Mouse (Mus musculus) lung, postnatal 0 days (tissue): ENCODE data around the gene Sycp3. TPM values are rescaled to one million over a fixed set of nuclear protein-coding genes. Genes with fewer than 3 reads are reported as not detected.

ENCODE experiments used
- ATAC-seq: fragments of 200-750 bp; cut with Nextera tagmentation; 2 replicates; pipeline ENCODE4 v1.8.0; 2017; ENCODE audit warnings: moderate library complexity
- DNase-seq: peaks from one replicate; pipeline ENCODE4 v3.0.0-alpha.2; 2016; ENCODE audit warnings: low spot score
- H3K27ac ChIP-seq: fragments of 300-500 bp; sonication (generic); 2 replicates; pipeline ENCODE4 v1.5.1; 2014; ENCODE audit warnings: antibody characterized with exemption, mild to moderate bottlenecking, low read length, mixed read lengths
- H3K27me3 ChIP-seq: fragments of 300-500 bp; sonication (generic); replicated peaks from 2 replicates; pipeline ENCODE4 v1.6.1; 2014; ENCODE audit warnings: low read length, mixed read lengths; ENCODE audit not compliant: insufficient read depth
- H3K36me3 ChIP-seq: fragments of 300-500 bp; sonication (generic); 2 replicates; pipeline ENCODE4 v1.6.1; 2014; ENCODE audit warnings: low read length, mixed read lengths; ENCODE audit not compliant: insufficient read depth
- H3K4me1 ChIP-seq: fragments of 300-500 bp; sonication (generic); 2 replicates; pipeline ENCODE4 v1.6.1; 2014; ENCODE audit warnings: antibody characterized with exemption, low read depth, low read length, mixed read lengths; ENCODE audit not compliant: insufficient read depth
- H3K4me2 ChIP-seq: fragments of 300-500 bp; sonication (generic); replicated peaks from 2 replicates; pipeline ENCODE4 v1.6.1; 2014; ENCODE audit warnings: low read depth, mild to moderate bottlenecking, low read length, moderate library complexity, mixed read lengths
- H3K4me3 ChIP-seq: fragments of 300-500 bp; sonication (generic); 2 replicates; pipeline ENCODE4 v1.5.1; 2014; ENCODE audit warnings: low read depth, low read length
- H3K9ac ChIP-seq: fragments of 300-500 bp; sonication (generic); replicated peaks from 2 replicates; pipeline ENCODE4 v1.6.1; 2014; ENCODE audit warnings: low read depth, mild to moderate bottlenecking
- H3K9me3 ChIP-seq: fragments of 300-500 bp; sonication (generic); 2 replicates; pipeline ENCODE4 v1.6.1; 2016; ENCODE audit warnings: low read length, mixed read lengths
- CTCF ChIP-seq: IDR thresholded peaks from 2 replicates; pipeline ENCODE4 v1.5.1; 2016; ENCODE audit warnings: antibody characterized with exemption, mild to moderate bottlenecking
- EP300 ChIP-seq: IDR thresholded peaks from 2 replicates; pipeline ENCODE4 v1.6.1; 2016; ENCODE audit warnings: antibody characterized with exemption, mild to moderate bottlenecking, control low read depth
- whole genome bisulfite sequencing: fragments of 180-500 bp; shearing (Covaris S2); extraction: QIAGEN DNeasy Blood & Tissue Kit; methylation state at CpG from one replicate; pipeline ENCODE4 v1.1.7; 2014; 5-methylcytosine and 5-hydroxymethylcytosine counted together
- polyA plus RNA-seq: library from polyadenylated mRNA; unstranded; fragments of >200 nt; fragmentation: Nextera tagmentation; extraction: Ambion mirVana; gene quantifications from 2 replicates; pipeline ENCODE4 v1.2.1, GENCODE M21; 2015

The Sycp3 gene
- not detected in 2 replicates for polyA plus RNA-seq

DNA sequence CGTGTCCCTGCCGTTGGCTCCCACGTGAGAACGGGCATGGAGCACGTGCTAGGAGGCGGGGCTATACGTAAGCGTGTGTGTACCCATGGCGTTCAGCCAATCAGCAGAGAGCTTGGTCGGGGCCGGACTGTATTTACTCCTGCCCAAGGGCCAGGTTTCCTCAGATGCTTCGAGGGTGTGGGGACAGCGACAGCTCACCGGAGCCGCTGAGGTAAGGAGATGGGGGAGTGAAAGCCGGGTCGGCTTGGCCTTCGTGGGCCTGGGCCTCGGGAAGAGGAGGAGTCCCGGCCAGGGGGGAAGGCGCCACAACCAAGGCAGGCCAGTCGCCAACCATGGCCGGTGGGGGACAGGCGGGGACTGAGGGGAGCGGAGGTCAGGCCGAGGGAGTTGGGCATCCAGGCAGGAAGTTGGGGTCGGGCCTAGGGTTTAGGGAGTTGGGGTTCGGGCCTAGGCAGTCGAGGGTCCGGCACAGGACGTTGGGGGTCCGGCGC lies at the start of gene Sycp3:
Gene Sycp3, plus strand, starts transcription at position 68 of the 491 bp plus-strand sequence.
- no peak within 1 kb of the TSS for H3K27ac ChIP-seq
- no peak within 1 kb of the TSS for H3K9ac ChIP-seq
- no peaks in the 10 kb centered on the region for H3K27me3 ChIP-seq
- no peaks in the 10 kb centered on the region for H3K9me3 ChIP-seq
- no peaks in the 10 kb centered on the region for H3K36me3 ChIP-seq
- DNase-seq: no peak
- peak; percentile 23 for ATAC-seq
- no peaks in the 10 kb centered on the region for H3K4me1 ChIP-seq
- 77% methylated on average over 29 of the region's 33 CpGs for WGBS
- TF ChIP-seq EP300 (no peak), CTCF (no peak)
- no peak within 1 kb of the TSS for H3K4me2 ChIP-seq
- no peak within 1 kb of the TSS for H3K4me3 ChIP-seq

GRCm38 (mm10) chr10:88409751-88410150 lies 49.6 kb upstream of the Sycp3 start:
- H3K4me3 ChIP-seq: no peak overlapping the region
- no peak overlapping the region for H3K4me2 ChIP-seq
- H3K9me3 ChIP-seq: no peaks in the 10 kb centered on the region
- H3K27ac ChIP-seq: no peak overlapping the region
- H3K4me1 ChIP-seq: no peaks in the 10 kb centered on the region
- 71% methylated on average over 2 of the region's 2 CpGs for WGBS
- no peak overlapping the region for H3K9ac ChIP-seq
- TF ChIP-seq CTCF (no peak), EP300 (no peak)
- no peaks in the 10 kb centered on the region for H3K36me3 ChIP-seq
- no peaks in the 10 kb centered on the region for H3K27me3 ChIP-seq
- no peak for ATAC-seq
- DNase-seq: no peak

DNA sequence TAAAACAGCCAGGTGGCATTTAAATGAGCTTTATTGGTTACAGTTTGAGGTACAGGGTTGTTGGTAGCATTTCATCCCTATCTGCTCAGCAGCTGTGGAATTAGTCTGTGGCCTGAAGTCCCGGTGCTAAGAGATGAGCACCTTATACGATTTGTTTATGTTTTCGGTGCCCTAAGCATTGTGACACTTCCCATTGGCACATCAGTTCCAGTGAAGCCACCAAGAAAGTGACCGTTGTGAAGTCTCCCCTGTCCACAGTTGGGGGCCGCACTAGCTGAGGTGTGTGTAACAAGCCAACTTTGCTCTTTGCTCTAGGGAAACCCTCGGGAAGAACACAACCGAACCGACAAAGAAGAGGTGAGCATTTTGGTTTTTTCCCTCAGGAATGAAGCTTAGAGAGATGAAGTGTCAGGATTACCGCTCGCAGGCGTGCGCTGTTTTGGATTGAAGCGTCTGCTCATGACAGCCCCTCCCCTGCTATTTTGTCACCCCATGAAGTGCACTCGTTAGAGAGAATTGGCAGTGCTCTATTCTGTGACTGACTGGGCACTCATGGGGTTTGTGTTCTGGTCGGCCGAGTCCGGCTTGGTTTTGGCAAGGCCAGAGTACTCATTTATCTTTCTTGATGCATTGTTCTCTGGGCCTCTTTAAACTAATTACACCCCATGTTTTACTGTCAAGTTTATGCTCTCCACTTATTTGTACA lies 46.9 kb upstream of the Sycp3 start:
- no peaks in the 10 kb centered on the region for H3K36me3 ChIP-seq
- H3K9me3 ChIP-seq: no peaks in the 10 kb centered on the region
- WGBS: 71% methylated on average over 17 of the region's 17 CpGs
- TF ChIP-seq CTCF (no peak), EP300 (no peak)
- DNase-seq: no peak
- no peak for ATAC-seq
- no peaks in the 10 kb centered on the region for H3K27me3 ChIP-seq
- H3K27ac ChIP-seq: no peak overlapping the region
- H3K9ac ChIP-seq: no peak overlapping the region
- H3K4me3 ChIP-seq: no peak overlapping the region
- H3K4me1 ChIP-seq: no peaks in the 10 kb centered on the region
- H3K4me2 ChIP-seq: no peak overlapping the region

- Histone ChIP-seq H3K36me3 (no peaks in the 10 kb centered on the region), H3K4me2 (no peak overlapping the region), H3K27ac (no peak overlapping the region), H3K27me3 (no peaks in the 10 kb centered on the region), H3K9me3 (no peaks in the 10 kb centered on the region), H3K4me3 (no peak overlapping the region), H3K9ac (no peak overlapping the region), H3K4me1 (no peaks in the 10 kb centered on the region)
- DNase-seq (peak; percentile 12), ATAC-seq (no peak)
- WGBS: 86% methylated on average over 5 of the region's 5 CpGs
- no peak for TF ChIP-seq CTCF
- TF ChIP-seq EP300: no peak
Measured at GRCm38 (mm10) chr10:88417686-88418085, 41.7 kb upstream of the Sycp3 start.

DNA sequence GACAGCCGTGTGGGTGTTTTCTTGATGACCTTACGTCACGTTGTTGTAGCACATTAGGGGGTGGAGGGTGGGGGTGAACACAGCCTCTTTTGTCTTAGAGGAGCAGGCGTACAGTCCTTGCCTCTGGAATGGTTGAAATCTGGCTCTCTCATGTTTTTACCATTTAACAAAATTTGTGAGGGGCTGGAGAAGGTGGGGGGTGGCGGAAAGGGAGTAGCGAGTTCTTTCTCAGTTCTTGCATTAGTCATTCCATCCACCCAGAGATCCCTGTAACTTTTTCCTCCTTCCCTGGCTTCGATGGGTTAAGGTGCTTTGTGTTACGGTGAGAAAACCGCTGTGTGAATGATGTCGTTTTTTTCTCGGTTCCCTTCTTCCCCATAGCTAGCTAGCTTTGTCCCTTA lies 39.2 kb upstream of the Sycp3 start:
- DNase-seq (no peak), ATAC-seq (no peak)
- H3K4me3 ChIP-seq: no peak overlapping the region
- no peak overlapping the region for H3K4me2 ChIP-seq
- no peaks in the 10 kb centered on the region for H3K27me3 ChIP-seq
- no peak overlapping the region for H3K27ac ChIP-seq
- H3K9me3 ChIP-seq: no peaks in the 10 kb centered on the region
- TF ChIP-seq EP300 (no peak), CTCF (no peak)
- H3K9ac ChIP-seq: no peak overlapping the region
- no peaks in the 10 kb centered on the region for H3K36me3 ChIP-seq
- 76% methylated on average over 11 of the region's 11 CpGs for WGBS
- no peaks in the 10 kb centered on the region for H3K4me1 ChIP-seq

DNA sequence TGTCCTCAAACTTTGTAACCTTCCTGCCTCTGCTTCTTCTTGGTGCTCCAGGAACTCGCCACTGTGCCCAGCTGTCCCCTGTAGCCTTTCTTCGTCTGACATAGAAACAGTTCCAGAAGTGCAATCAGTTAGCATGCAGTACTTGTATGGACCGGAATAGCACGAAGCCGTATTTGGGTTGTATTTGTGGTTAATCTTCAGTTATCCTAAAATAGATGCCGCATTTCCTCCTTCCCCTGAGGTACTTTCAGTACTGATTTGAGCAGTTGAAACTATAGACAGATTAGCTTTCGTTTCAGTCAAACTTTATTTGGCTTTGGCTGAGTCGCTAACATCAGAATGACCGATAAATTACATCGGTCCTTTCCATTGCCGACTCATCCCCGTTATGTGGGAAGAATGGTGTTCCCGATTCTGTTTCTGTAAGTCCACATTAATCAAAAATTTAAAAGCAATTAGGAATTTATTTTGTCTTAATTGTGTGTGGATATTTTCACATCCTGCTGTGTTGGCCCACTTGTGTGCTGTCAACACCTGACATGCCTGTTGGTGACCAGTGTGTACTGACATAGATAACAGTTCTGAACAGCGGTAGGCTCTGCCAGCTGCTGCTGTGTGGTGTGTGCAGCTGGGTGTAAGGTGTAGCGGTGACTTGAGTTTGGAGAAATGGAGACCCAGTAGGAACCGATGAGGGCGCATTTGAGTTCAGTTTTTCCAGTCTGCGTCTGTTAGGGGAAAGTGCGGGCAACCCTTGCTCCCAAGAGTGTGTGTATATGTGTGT lies 38.5 kb upstream of the Sycp3 start:
- H3K4me1 ChIP-seq: no peaks in the 10 kb centered on the region
- DNase-seq (no peak), ATAC-seq (no peak)
- no peaks in the 10 kb centered on the region for H3K9me3 ChIP-seq
- TF ChIP-seq CTCF: no peak
- TF ChIP-seq EP300: no peak
- H3K36me3 ChIP-seq: no peaks in the 10 kb centered on the region
- H3K4me2 ChIP-seq: no peak overlapping the region
- 88% methylated on average over 19 of the region's 19 CpGs for WGBS
- no peak overlapping the region for H3K27ac ChIP-seq
- no peaks in the 10 kb centered on the region for H3K27me3 ChIP-seq
- no peak overlapping the region for H3K4me3 ChIP-seq
- no peak overlapping the region for H3K9ac ChIP-seq
